Mouse (Mus musculus) liver, embryonic 14.5 days (tissue): ENCODE data around the gene Tecpr1.

ENCODE experiments used
- CTCF ChIP-seq: IDR thresholded peaks from 2 replicates; pipeline ENCODE4 v1.5.1; 2016; ENCODE audit warnings: antibody characterized with exemption, low read depth, control low read depth
- EP300 ChIP-seq: IDR thresholded peaks from 2 replicates; pipeline ENCODE4 v1.6.1; 2016; ENCODE audit warnings: antibody characterized with exemption, low read depth

DNA sequence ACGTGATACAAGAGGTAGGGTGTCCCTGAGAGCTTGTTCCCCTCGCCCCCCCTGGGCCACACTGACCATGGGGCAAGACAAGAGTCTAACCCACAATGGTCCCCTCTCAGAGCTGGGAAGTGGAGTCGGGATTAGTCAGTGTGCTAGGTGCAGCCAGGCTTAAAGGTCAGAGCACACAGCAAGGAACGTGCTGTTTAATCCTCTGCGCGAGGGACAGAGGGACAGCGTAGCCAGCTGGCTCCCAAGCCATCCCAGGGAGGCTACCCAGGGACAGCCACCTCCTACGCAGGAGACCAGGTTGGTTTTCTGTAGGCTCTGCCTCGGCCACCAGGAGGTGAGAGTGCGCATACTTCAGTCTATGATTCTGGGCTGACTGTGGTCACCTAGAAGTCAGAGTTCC is 18.5 kb downstream of the Tecpr1 start:
- TF ChIP-seq CTCF: no peak
- no peak for TF ChIP-seq EP300
